Mouse (Mus musculus) kidney, postnatal 25 days (tissue): ENCODE measurements around the gene Shf.
"Not testable (repeated sequence)": the region's sequence is repeated elsewhere in the genome, so short reads cannot be mapped to it uniquely, and the experiment has no call there.

ENCODE experiments used
- DNase-seq, 2 experiments: peaks; one replicate each; pipeline ENCODE4 v3.0.0; 2021; ENCODE audit warnings: mixed read lengths in 2 of 2

Shf gene

GRCm38 (mm10) chr2:122348531-122349131 lies 20.3 kb downstream of the Shf start:
- peak; percentile 89 to 93 for DNase-seq

- peak in 1 of 2 experiments; percentile 13 for DNase-seq
Observed at GRCm38 (mm10) chr2:122347257-122347656, 21.7 kb downstream of the Shf start.

- not testable (repeated sequence) for DNase-seq
Observed at GRCm38 (mm10) chr2:122346164-122346563, 22.8 kb downstream of the Shf start.

GRCm38 (mm10) chr2:122345106-122345893 lies 23.7 kb downstream of the Shf start:
- no peak for DNase-seq

GRCm38 (mm10) chr2:122337291-122337690 lies 31.7 kb downstream of the Shf start:
- DNase-seq = no peak

GRCm38 (mm10) chr2:122334170-122334569 lies 34.8 kb downstream of the Shf start:
- DNase-seq = no peak

- no peak for DNase-seq
Observed at GRCm38 (mm10) chr2:122332222-122332621, 36.7 kb downstream of the Shf start.

- DNase-seq = not testable (repeated sequence)
Observed at GRCm38 (mm10) chr2:122330317-122330716, 38.6 kb downstream of the Shf start.

- no peak for DNase-seq
Observed at GRCm38 (mm10) chr2:122327986-122328385, 41.0 kb downstream of the Shf start.

GRCm38 (mm10) chr2:122325361-122325760 lies 43.6 kb downstream of the Shf start:
- DNase-seq = no peak

- DNase-seq = no peak
Observed at GRCm38 (mm10) chr2:122324586-122324985, 44.4 kb downstream of the Shf start.

GRCm38 (mm10) chr2:122323960-122324359 lies 45.0 kb downstream of the Shf start:
- DNase-seq = peak; percentile 40 to 76

GRCm38 (mm10) chr2:122317384-122317783 lies 51.6 kb downstream of the Shf start:
- DNase-seq = no peak

GRCm38 (mm10) chr2:122315372-122315771 lies 53.6 kb downstream of the Shf start, which contains the start of gene Duox1:
Gene Duox1, plus strand, starts transcription at chr2:122315672.
- DNase-seq = no peak

GRCm38 (mm10) chr2:122313536-122313935 lies 55.4 kb downstream of the Shf start, which contains the start of gene Duoxa1:
Gene Duoxa1, minus strand, starts transcription at chr2:122313730.
- no peak for DNase-seq

- peak; percentile 62 to 82 for DNase-seq
Observed at GRCm38 (mm10) chr2:122312722-122313417, 56.1 kb downstream of the Shf start.

GRCm38 (mm10) chr2:122311561-122311960 lies 57.4 kb downstream of the Shf start:
- no peak for DNase-seq

- no peak for DNase-seq
Observed at GRCm38 (mm10) chr2:122309647-122310046, 59.3 kb downstream of the Shf start.

GRCm38 (mm10) chr2:122306184-122306583 lies 62.8 kb downstream of the Shf start:
- no peak for DNase-seq

- DNase-seq = no peak
Observed at GRCm38 (mm10) chr2:122305097-122305892, 63.7 kb downstream of the Shf start.

- DNase-seq = no peak
Observed at GRCm38 (mm10) chr2:122304544-122304943, 64.4 kb downstream of the Shf start.

- peak; percentile 74 to 77 for DNase-seq
Observed at GRCm38 (mm10) chr2:122302574-122303241, 66.3 kb downstream of the Shf start.
